Comparison of ENCODE assay signal across 21 mouse cellular contexts in the genomic region with DNA sequence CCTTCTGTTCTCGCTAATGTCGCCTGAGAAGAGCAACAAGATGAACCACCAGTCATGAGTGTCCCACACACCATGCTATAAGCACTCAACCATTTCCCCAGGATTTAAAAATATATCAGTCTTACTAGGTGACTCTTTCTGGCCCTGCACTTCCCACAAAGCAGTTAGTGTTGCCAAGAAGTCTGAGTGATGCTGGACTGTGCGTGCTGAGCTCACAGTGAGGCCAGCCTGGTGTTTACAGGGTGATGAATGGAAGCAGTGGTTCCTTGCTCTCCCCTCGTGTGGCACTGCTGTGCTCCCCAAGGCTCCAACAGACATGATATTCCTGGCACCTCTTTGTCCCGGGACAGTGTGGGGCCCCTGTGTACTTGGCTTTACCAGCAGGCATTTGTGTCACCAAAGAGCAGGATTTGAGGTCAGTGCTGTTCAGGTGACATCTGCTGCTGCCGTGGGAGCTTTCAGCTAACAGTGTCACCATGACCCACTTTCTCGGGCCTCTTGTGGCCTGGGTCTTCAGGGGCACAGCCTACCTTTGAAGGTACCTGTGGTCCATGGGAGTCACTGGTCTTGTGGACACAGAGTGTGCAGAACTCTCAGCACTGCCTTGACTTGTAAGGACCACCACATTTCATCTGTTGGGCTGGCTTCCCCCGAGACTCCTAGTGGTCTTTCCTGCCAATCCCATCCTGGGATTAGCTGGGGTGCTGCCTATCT.
DNase-seq lines count a peak whose midpoint lies in the region; ATAC-seq and TF ChIP-seq lines count a peak whose summit lies in the region.
"Had no signal": no experiment of that assay in that cellular context is flagged by ENCODE, and none has a peak within 500 bp of the region (broad histone marks: within the 10 kb centered on the region; RNA-seq: fewer than 3 reads in every experiment).

No protein-coding gene starts in this region.

- WGBS in forebrain, embryonic 10.5 days, result 74% methylated on average over 8 of the region's 8 CpGs
- WGBS in forebrain, embryonic 16.5 days, result 65% methylated on average over 8 of the region's 8 CpGs
- WGBS in hindbrain, embryonic 13.5 days, result 66% methylated on average over 8 of the region's 8 CpGs
- 68% methylated on average over 8 of the region's 8 CpGs for WGBS in hindbrain, embryonic 12.5 days

- H3K27me3 ChIP-seq in forebrain, embryonic 10.5 days (ENCODE audit: poor library complexity, severe bottlenecking), result no peaks in the 10 kb centered on the region
- H3K27me3 ChIP-seq in forebrain, embryonic 16.5 days (replicated peaks; ENCODE audit: control insufficient read depth, insufficient read depth, low read length), result no peaks in the 10 kb centered on the region
- H3K27me3 ChIP-seq in hindbrain, embryonic 13.5 days, result no peaks in the 10 kb centered on the region
- H3K27me3 ChIP-seq in hindbrain, embryonic 12.5 days, result no peaks in the 10 kb centered on the region
- H3K27me3 ChIP-seq in E14TG2a.4 (ENCODE audit: insufficient read depth, low read length), result no peaks in the 10 kb centered on the region
- H3K27me3 ChIP-seq: embryonic facial prominence, embryonic 15.5 days; forebrain, embryonic 12.5 days; heart, embryonic 12.5 days had no signal

- H3K9ac ChIP-seq in forebrain, embryonic 16.5 days (replicated peaks; ENCODE audit: low read depth, low read length), result no peak overlapping the region
- H3K9ac ChIP-seq in hindbrain, embryonic 13.5 days, result no peak overlapping the region
- no peak overlapping the region for H3K9ac ChIP-seq in hindbrain, embryonic 12.5 days
- H3K9ac ChIP-seq: embryonic facial prominence, embryonic 15.5 days; forebrain, embryonic 12.5 days; heart, embryonic 12.5 days had no signal

- peaks cover 24% of the 10 kb centered on the region for H3K36me3 ChIP-seq in forebrain, embryonic 10.5 days (replicated peaks)
- peaks cover 18% of the 10 kb centered on the region for H3K36me3 ChIP-seq in forebrain, embryonic 16.5 days (ENCODE audit: control insufficient read depth, insufficient read depth)
- H3K36me3 ChIP-seq in hindbrain, embryonic 13.5 days, result peaks cover 37% of the 10 kb centered on the region
- H3K36me3 ChIP-seq in hindbrain, embryonic 12.5 days, result peaks cover 35% of the 10 kb centered on the region
- peaks cover 11% of the 10 kb centered on the region; the same call in 1 of the 2 replicates for H3K36me3 ChIP-seq in E14TG2a.4 (ENCODE audit: insufficient read depth, low read length)
- H3K36me3 ChIP-seq: heart, embryonic 12.5 days had no signal

- H3K27ac ChIP-seq in forebrain, embryonic 10.5 days, result 0 out of 2 replicates have a peak overlapping the region, but pooled peaks have one; percentile 11
- H3K27ac ChIP-seq in forebrain, embryonic 16.5 days (ENCODE audit: low read length), result no peak overlapping the region
- H3K27ac ChIP-seq in hindbrain, embryonic 13.5 days, result peak overlapping the region; percentile 31; the same call in 1 of the 2 replicates
- H3K27ac ChIP-seq in hindbrain, embryonic 12.5 days, result no peak overlapping the region
- H3K27ac ChIP-seq: embryonic facial prominence, embryonic 15.5 days; forebrain, embryonic 12.5 days; layer of hippocampus, adult 2 months had no signal

- TF ChIP-seq CTCF in E14TG2a.4 (conservative IDR thresholded peaks at IDR 0.05; ENCODE audit: low read length), result no peak

- no peak overlapping the region for H3K4me2 ChIP-seq in forebrain, embryonic 16.5 days (ENCODE audit: low read length)
- H3K4me2 ChIP-seq in hindbrain, embryonic 13.5 days, result no peak overlapping the region
- no peak overlapping the region for H3K4me2 ChIP-seq in hindbrain, embryonic 12.5 days (replicated peaks)
- H3K4me2 ChIP-seq: embryonic facial prominence, embryonic 15.5 days; forebrain, embryonic 12.5 days; heart, embryonic 12.5 days had no signal

- DNase-seq in forebrain, embryonic 10.5 days (ENCODE audit: extremely low spot score, low spot score), result no peak
- DNase-seq in fibroblast of lung, adult 2 months (ENCODE audit: low read depth), result peak; percentile 20
- DNase-seq in spleen, adult 18-20 months, result no peak
- DNase-seq: adrenal gland, postnatal 10 days; B cell, adult 2 months; heart, postnatal 36 days; kidney, adult 8-10 months; kidney, postnatal 14 days; layer of hippocampus, postnatal 36 days; liver; thymus, postnatal 36 days had no signal

- H3K4me3 ChIP-seq in forebrain, embryonic 10.5 days, result no peak overlapping the region
- H3K4me3 ChIP-seq in forebrain, embryonic 16.5 days (replicated peaks; ENCODE audit: low read length), result no peak overlapping the region
- H3K4me3 ChIP-seq in hindbrain, embryonic 13.5 days, result no peak overlapping the region
- H3K4me3 ChIP-seq in hindbrain, embryonic 12.5 days, result no peak overlapping the region
- H3K4me3 ChIP-seq in E14TG2a.4 (replicated peaks; ENCODE audit: low read length), result 0 out of 2 replicates have a peak overlapping the region, but pooled peaks have one; percentile 45
- H3K4me3 ChIP-seq: embryonic facial prominence, embryonic 15.5 days; forebrain, embryonic 12.5 days; heart, embryonic 12.5 days; layer of hippocampus, adult 2 months had no signal

- H3K9me3 ChIP-seq in forebrain, embryonic 10.5 days, result no peaks in the 10 kb centered on the region
- H3K9me3 ChIP-seq in forebrain, embryonic 16.5 days (ENCODE audit: control insufficient read depth, low read length), result no peaks in the 10 kb centered on the region
- no peaks in the 10 kb centered on the region for H3K9me3 ChIP-seq in hindbrain, embryonic 13.5 days
- no peaks in the 10 kb centered on the region for H3K9me3 ChIP-seq in hindbrain, embryonic 12.5 days (replicated peaks)
- H3K9me3 ChIP-seq in E14TG2a.4 (ENCODE audit: low read length), result peaks cover 6% of the 10 kb centered on the region
- H3K9me3 ChIP-seq: embryonic facial prominence, embryonic 15.5 days; forebrain, embryonic 12.5 days; heart, embryonic 12.5 days had no signal

- no peak for ATAC-seq in forebrain, embryonic 16.5 days
- ATAC-seq in hindbrain, embryonic 13.5 days (ENCODE audit: low FRiP score), result no peak
- ATAC-seq in hindbrain, embryonic 12.5 days (ENCODE audit: low FRiP score), result no peak
- ATAC-seq in granulocyte monocyte progenitor cell, adult 5-6 weeks (replicated peaks; ENCODE audit: poor library complexity, severe bottlenecking), result no peak
- ATAC-seq: lung, postnatal 0 days had no signal

- H3K4me1 ChIP-seq in forebrain, embryonic 10.5 days, result peaks cover 64% of the 10 kb centered on the region
- H3K4me1 ChIP-seq in forebrain, embryonic 16.5 days (replicated peaks; ENCODE audit: control insufficient read depth, insufficient read depth, low read length), result peaks cover 22% of the 10 kb centered on the region
- peaks cover 60% of the 10 kb centered on the region for H3K4me1 ChIP-seq in hindbrain, embryonic 13.5 days (replicated peaks)
- peaks cover 35% of the 10 kb centered on the region for H3K4me1 ChIP-seq in hindbrain, embryonic 12.5 days
- H3K4me1 ChIP-seq in E14TG2a.4 (replicated peaks; ENCODE audit: low read depth, low read length), result peaks cover 26% of the 10 kb centered on the region
- H3K4me1 ChIP-seq: embryonic facial prominence, embryonic 15.5 days; heart, embryonic 12.5 days had no signal

Comparison
In these comparisons a context has a peak if more than half of its experiments do, and no peak if none do; other contexts are left out.
1. H3K27ac ChIP-seq: peak in forebrain, embryonic 10.5 days (single experiment) and hindbrain, embryonic 13.5 days (single experiment); none in forebrain, embryonic 16.5 days (single experiment) and hindbrain, embryonic 12.5 days (single experiment).